ENCODE assay signal across 13 mouse cellular contexts in genomic region chr17:34543567-34543966, GRCm38 (mm10). TPM values are rescaled to one million over a fixed set of nuclear protein-coding genes. Genes with fewer than 3 reads are reported as not detected.
"Had no signal": no experiment of that assay in that cellular context is flagged by ENCODE, and none has a peak within 500 bp of the region (broad histone marks: within the 10 kb centered on the region; RNA-seq: fewer than 3 reads in every experiment).

No protein-coding gene starts in this region.

RNA-seq across cellular contexts. Expression of gene Btnl6, which starts 26.4 kb away (rescaled TPM):
- total RNA-seq: megakaryocyte, adult 5-6 weeks; megakaryocyte-erythroid progenitor cell, adult 5-6 weeks; neutrophil, adult 5-6 weeks had no signal
- polyA plus RNA-seq: lung, embryonic 14.5 days; lung, embryonic 16.5 days; midbrain, embryonic 10.5 days; midbrain, embryonic 12.5 days; midbrain, embryonic 14.5 days; midbrain, embryonic 16.5 days; neural tube, embryonic 12.5 days; neural tube, embryonic 14.5 days; stomach, embryonic 14.5 days; urinary bladder, adult 2 months had no signal
